Mouse (Mus musculus) olfactory bulb, adult 2 months (tissue): ENCODE measurements around the gene Cwc22.

Experiments
- CTCF ChIP-seq: fragments of 200-500 bp; IDR thresholded peaks from 2 replicates; pipeline ENCODE4 v1.5.1; 2012; ENCODE audit warnings: low read depth, mild to moderate bottlenecking, low read length, moderate library complexity; ENCODE audit not compliant: insufficient read depth
- POLR2A ChIP-seq: fragments of 200-500 bp; IDR thresholded peaks from 2 replicates; pipeline ENCODE4 v1.6.1; 2012; ENCODE audit warnings: mild to moderate bottlenecking, low read depth, low read length, moderate library complexity; ENCODE audit not compliant: insufficient read depth

DNA sequence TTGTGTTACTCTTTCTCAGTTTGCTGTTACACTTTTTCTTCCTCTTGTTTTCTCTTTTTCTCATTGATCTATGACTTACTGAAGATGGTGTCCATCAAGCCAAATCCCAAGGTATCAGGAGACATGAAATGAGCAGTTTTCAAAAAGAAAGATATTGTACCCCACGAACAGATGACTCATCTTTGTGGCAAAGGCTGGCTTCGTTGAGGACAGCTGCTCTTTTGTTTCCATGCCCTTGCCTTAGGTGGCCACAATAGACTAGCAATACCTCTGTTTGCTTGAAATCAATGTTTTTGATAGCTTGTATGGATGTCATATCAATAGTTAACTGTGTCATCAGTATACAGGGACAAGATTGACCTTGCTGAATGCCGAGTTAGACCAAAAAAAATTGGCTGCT, 71.5 kb downstream of the Cwc22 start:
- TF ChIP-seq CTCF = no peak
- TF ChIP-seq POLR2A = no peak
